Mouse (Mus musculus) left cerebral cortex, adult 18-20 months (tissue): ENCODE results near the gene Unc45b. TPM values are rescaled to one million over a fixed set of nuclear protein-coding genes. Genes with fewer than 3 reads are reported as not detected.
"Not testable (repeated sequence)": the region's sequence is repeated elsewhere in the genome, so short reads cannot be mapped to it uniquely, and the experiment has no call there.

Experiments
- DNase-seq, 2 experiments: peaks; one replicate each; pipeline ENCODE4 v3.0.0; 2021 to 2022; ENCODE audit warnings: low spot score in 2 of 2, mixed read lengths in 1 of 2
- total RNA-seq, 2 experiments: library from RNA; stranded (reverse); gene quantifications; 2 replicates each; pipeline ENCODE4 v1.2.3; 2021

Unc45b gene
- total RNA-seq, 2 experiments from 2014 or later, result 1.00 to 1.5 TPM

- no peak for DNase-seq
These were observed 18.4 kb upstream of the Unc45b start, which contains the start of gene Fndc8 for GRCm38 (mm10) chr11:82891936-82892335. Gene Fndc8, plus strand, starts transcription at chr11:82892124.

DNA sequence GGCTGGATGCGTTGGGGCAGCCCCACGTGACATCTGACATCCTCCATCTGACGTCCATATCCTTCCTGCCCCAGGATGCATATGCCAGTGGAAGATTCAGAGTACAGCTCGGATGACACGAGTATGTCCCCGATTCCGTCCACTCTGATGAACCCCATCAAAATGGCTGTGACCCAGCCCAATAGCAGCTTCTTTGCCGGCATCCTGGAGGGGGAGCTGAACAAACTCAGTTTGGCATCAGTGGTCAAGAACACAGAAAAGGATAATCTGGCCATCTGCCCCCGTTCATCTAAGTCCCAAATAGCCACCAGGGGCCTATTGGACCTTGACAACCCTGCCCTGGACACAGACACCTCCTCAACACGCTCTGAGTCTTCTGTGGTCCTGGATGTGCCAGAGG, 12.9 kb upstream of the Unc45b start:
- no peak for DNase-seq

- no peak for DNase-seq
These were observed 10.6 kb upstream of the Unc45b start for GRCm38 (mm10) chr11:82899720-82900119.

DNA sequence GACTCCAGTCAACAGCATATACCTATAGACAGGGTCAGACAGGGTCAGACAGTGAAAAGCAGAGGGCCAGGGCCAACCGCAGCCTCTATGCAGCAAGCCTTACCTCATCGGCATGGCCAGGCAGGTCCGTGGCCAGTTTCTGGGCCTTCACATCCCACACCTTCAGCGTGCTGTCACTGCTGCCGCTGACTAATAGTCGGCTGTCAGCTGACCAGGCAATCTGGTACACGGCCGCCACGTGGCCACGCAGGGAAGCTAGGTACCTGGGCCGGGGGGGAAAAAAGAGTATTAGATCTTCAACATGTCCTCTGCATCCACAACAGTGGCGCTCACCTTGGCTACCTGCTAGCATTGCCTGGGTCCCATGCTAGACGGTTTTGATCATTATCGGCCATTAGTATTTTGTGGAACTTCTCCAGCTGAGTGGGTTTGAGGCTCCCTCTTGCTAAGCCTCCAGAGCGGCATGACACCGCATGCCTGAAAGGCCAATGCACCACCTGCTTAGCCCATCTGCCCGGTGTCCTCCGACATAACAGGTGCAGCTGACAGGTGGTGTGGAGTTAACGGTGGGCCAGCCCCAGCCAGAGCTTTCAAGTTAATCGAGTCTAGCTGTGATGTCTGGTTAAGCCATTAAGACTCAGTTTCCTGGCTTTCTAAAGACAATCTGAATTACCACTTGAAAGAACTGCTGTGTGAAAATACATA, 8.6 kb upstream of the Unc45b start:
- DNase-seq, result no peak

DNA sequence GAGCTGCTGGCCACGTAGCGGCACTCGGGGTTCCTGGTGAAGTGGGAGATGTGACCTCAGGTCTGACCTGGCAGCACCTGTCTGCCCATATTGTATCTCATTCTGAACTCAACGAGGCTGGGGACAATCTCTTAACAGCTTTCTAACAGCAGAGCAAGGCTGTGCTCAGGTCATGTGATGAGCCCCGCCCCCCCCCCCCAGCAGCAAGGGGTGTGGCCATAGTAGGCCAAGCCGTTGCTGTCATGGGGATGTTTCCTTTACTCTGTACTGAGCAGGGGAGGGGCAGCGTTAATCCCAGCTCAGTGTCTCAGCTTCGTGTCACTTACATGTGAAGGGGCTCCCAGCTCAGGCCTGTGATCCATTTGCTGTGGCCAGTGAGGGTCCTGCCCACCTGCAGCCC, 5.4 kb upstream of the Unc45b start:
- no peak for DNase-seq

GRCm38 (mm10) chr11:82905816-82906215, 4.5 kb upstream of the Unc45b start:
- no peak for DNase-seq

- DNase-seq, result peak; percentile 93 to 98
These were observed 2.4 kb upstream of the Unc45b start, which contains the start of gene Nle1 for GRCm38 (mm10) chr11:82907651-82908607. Gene Nle1, minus strand, starts transcription at chr11:82908411.

DNA sequence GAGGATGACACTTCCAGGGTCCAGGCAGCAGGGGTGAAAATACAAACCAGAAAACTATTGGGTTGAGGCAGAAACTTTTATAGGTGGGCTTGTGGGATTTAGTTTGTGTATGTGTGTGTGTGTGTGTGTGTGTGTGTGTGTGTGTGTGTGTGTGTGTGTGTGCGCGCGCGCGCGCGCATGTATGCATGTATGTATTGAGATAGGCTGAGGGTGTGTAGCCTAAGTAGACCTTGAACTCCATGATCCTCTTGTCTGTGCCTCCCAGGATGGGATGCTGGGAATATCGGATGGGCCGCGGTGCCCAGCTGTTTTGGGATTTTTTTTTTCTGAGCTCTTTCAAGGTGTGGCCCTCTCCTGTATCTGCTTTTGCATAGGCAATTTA, 1.8 kb upstream of the Unc45b start:
- no peak for DNase-seq

DNA sequence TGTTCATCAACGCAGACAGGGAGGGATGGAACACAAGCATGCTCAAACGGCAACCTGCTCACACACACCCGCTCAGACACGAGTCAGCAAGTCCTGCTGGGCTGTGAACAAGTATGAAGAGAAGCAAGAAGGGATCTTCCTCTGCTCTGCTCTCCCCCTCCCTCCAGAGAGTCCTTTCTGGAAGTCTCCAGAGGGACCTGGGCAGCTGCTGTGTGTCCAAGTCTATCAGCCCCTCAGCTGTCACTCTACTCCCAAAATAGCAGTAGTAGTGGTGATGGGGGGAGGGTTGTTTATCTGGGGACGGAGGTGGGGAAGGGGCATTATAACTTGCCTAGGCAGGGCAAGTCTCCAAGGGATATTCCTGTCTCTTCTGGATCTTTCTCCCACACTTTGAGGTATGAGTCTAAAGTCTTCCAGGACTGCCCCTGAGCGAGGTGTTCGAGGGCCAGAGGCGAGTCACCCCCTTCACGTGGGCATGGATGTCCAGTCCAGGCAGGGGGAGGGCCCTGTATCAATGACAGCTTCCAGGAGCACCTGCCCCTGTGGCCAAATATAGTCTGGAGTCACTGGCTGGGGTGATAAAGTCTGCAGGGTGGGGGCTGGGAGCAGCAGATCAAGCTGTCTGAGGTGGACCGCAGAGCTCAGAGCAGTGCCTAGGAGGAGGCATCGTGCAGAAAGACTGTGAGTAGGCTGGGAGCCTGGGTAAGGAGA, 484 bp downstream of the Unc45b start:
- DNase-seq, result no peak

GRCm38 (mm10) chr11:82914711-82915352, 4.5 kb downstream of the Unc45b start:
- DNase-seq, result peak; percentile 71 to 80

DNA sequence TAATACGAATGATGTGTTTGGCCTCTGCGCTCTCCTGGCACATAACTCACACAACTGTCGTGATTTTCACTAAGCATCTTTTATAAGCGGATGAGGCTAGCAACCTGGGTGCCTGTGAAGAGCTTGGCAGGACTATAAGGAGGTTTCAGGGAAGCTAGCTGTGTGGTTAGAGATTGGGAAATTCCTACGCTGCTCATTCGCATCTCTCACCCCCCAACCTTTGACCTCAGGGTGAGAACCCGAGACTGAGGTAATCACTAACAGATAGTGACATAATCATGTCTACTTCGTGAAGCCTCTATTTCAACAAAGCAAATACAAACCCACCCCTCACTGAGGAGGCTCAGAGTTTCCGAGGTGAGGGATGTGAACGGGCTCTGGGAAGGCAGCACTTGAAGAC, 10.4 kb downstream of the Unc45b start:
- DNase-seq, result no peak

DNA sequence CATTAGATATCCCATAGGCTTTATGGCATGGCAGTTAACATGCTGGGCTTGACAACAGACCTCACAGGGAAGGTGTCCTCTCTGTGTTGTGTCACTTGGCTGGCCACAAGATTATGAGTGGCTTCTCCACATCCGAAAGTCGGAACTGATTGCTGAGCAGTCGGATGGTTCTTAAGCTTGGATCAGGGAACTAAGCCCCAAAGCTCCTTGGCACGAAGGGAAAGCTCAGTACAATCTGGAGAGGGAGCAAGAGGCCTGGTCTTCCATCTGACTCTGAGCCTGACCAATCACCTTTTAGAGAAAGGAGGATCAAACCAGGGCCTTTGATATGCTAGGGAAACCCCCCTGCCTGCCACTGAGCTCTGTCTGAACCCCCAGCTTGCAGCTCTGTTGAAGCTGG, 11.3 kb downstream of the Unc45b start:
- no peak for DNase-seq

- not testable (repeated sequence) for DNase-seq
These were observed 13.6 kb downstream of the Unc45b start for GRCm38 (mm10) chr11:82923910-82924309.

- DNase-seq, result no peak
These were observed 18.7 kb downstream of the Unc45b start for GRCm38 (mm10) chr11:82928897-82929632.

- no peak for DNase-seq
These were observed 19.2 kb downstream of the Unc45b start for GRCm38 (mm10) chr11:82929633-82929950.

GRCm38 (mm10) chr11:82930391-82930955, 20.1 kb downstream of the Unc45b start:
- DNase-seq, result not testable (repeated sequence)

DNA sequence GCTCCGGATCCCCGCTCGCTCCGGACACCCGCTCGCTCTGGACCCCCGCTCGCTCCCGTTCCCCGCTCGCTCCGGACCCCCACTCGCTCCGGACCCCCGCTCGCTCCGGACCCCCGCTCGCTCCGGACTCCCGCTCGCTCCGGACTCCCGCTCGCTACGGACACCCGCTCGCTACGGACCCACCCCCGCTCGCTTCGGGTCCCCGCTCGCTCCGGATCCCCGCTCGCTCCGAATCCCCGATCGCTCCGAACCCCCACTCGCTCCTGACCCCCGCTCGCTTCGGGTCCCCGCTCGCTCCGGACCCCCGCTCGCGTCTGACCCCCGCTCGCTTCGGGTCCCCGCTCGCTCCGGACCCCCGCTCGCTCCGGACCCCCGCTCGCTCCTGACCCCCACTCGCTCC, 20.8 kb downstream of the Unc45b start:
- DNase-seq, result not testable (repeated sequence)

GRCm38 (mm10) chr11:82931671-82932450, 21.5 kb downstream of the Unc45b start:
- DNase-seq, result not testable (repeated sequence)

DNA sequence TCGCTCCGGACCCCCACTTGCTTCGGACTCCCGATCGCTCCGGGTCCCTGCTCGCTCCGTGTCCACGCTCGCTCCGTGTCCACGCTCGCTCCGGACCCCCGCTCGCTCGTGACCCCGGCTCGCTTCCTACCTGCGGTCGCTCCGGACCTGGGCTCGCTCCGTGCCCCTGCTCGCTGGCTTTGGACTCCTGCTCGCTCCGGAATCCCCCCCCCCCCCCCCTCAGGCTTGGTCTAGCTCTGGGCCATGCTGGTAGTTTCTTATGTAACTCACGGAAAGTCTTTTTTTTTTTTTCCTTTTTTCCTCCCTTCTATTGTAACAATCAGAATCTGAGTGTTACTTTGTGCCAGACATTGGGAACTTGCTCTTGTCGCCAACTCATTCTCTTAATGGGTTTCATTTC, 22.8 kb downstream of the Unc45b start:
- DNase-seq, result no peak
